Mouse (Mus musculus): ENCODE data around the gene Mcf2l. TPM values are rescaled to one million over a fixed set of nuclear protein-coding genes. Genes with fewer than 3 reads are reported as not detected.

Mcf2l gene
- polyA plus RNA-seq, 1 experiment, result 57.7 TPM

- H3K4me1 ChIP-seq, result peaks cover 69% of the 10 kb centered on the region
- TF ChIP-seq FLI1 (IDR thresholded peaks at IDR 0.05; ENCODE audit: low read length), result no peak
- no peak overlapping the region for H3K4me3 ChIP-seq (replicated peaks)
- H3K9me3 ChIP-seq, result no peaks in the 10 kb centered on the region
- H3K36me3 ChIP-seq (replicated peaks; ENCODE audit: low read length), result peaks cover 78% of the 10 kb centered on the region
- H3K27me3 ChIP-seq (replicated peaks), result peaks cover 40% of the 10 kb centered on the region
These were observed 105.1 kb downstream of the Mcf2l start for GRCm38 (mm10) chr8:12978726-12979125.

DNA sequence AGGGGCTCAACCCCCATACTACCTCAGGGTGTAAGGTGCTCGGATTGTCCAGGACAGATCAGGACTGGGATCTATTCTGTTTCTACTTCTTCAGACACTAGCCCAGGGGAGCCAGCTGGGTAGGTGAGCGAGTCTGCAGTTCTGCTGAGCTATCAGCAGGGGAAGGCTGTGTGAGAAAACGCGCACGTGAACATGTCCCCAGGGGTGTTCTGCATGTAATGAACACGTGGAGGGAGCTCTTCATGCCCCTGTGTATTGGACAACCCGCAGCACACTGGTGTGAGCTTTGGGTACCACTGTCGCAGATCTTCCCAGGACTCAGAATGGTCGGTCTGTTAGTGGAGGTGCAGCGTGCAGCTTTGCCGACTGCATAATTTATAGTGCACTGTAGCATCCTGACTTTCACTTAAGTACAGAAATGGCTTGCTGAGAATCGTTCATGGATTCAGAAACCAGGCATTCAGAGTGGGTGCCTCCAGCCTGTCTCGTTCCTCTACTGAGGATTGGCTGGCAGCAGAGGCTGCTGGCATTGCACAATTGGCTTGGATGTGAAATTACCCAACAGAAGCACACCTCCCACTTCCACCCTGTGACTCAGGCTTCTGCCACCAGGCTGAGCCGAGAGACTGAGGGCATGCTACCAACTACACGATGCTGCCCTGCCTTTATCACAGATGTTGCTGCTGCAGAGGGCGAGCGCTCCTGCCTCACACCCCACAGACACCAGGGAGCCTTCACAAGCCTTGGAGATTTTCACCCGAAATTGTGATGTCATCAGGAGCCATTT is 110.3 kb downstream of the Mcf2l start:
- TF ChIP-seq GATA1 (IDR thresholded peaks at IDR 0.05; ENCODE audit: borderline replicate concordance, low read length) (no peak), FLI1 (IDR thresholded peaks at IDR 0.05; ENCODE audit: low read length) (no peak)
- peaks cover 34% of the 10 kb centered on the region for H3K4me1 ChIP-seq
- peaks cover 30% of the 10 kb centered on the region for H3K27me3 ChIP-seq (replicated peaks)
- no peaks in the 10 kb centered on the region for H3K9me3 ChIP-seq
- H3K36me3 ChIP-seq (replicated peaks; ENCODE audit: low read length), result peaks cover 77% of the 10 kb centered on the region
- peak overlapping the region; percentile 73 for H3K4me3 ChIP-seq (replicated peaks)

GRCm38 (mm10) chr8:12984601-12985243 is 111.1 kb downstream of the Mcf2l start:
- TF ChIP-seq FLI1 (IDR thresholded peaks at IDR 0.05; ENCODE audit: low read length) (no peak), GATA1 (IDR thresholded peaks at IDR 0.05; ENCODE audit: borderline replicate concordance, low read length) (no peak)
- Histone ChIP-seq H3K4me1 (peaks cover 29% of the 10 kb centered on the region), H3K9me3 (no peaks in the 10 kb centered on the region), H3K4me3 (replicated peaks) (peak overlapping the region; percentile 71), H3K36me3 (replicated peaks; ENCODE audit: low read length) (peaks cover 77% of the 10 kb centered on the region), H3K27me3 (replicated peaks) (peaks cover 26% of the 10 kb centered on the region)

- Histone ChIP-seq H3K4me3 (replicated peaks) (peak overlapping the region; percentile 9), H3K36me3 (replicated peaks; ENCODE audit: low read length) (peaks cover 75% of the 10 kb centered on the region), H3K27me3 (replicated peaks) (peaks cover 25% of the 10 kb centered on the region), H3K9me3 (no peaks in the 10 kb centered on the region), H3K4me1 (peaks cover 27% of the 10 kb centered on the region)
- no peak for TF ChIP-seq GATA1 (IDR thresholded peaks at IDR 0.05; ENCODE audit: borderline replicate concordance, low read length)
- TF ChIP-seq FLI1 (IDR thresholded peaks at IDR 0.05; ENCODE audit: low read length), result no peak
These were observed 111.7 kb downstream of the Mcf2l start for GRCm38 (mm10) chr8:12985259-12985658.

- Histone ChIP-seq H3K4me3 (replicated peaks) (no peak overlapping the region), H3K27me3 (replicated peaks) (peaks cover 24% of the 10 kb centered on the region), H3K9me3 (no peaks in the 10 kb centered on the region), H3K36me3 (replicated peaks; ENCODE audit: low read length) (peaks cover 85% of the 10 kb centered on the region), H3K4me1 (peaks cover 26% of the 10 kb centered on the region)
- TF ChIP-seq FLI1 (IDR thresholded peaks at IDR 0.05; ENCODE audit: low read length), result no peak
- TF ChIP-seq GATA1 (IDR thresholded peaks at IDR 0.05; ENCODE audit: borderline replicate concordance, low read length), result no peak
These were observed 114.0 kb downstream of the Mcf2l start for GRCm38 (mm10) chr8:12987571-12987970.

GRCm38 (mm10) chr8:12988722-12989430 is 115.3 kb downstream of the Mcf2l start:
- H3K36me3 ChIP-seq (replicated peaks; ENCODE audit: low read length), result peaks cover 94% of the 10 kb centered on the region
- no peaks in the 10 kb centered on the region for H3K9me3 ChIP-seq
- H3K4me1 ChIP-seq, result peaks cover 19% of the 10 kb centered on the region
- H3K27me3 ChIP-seq (replicated peaks), result peaks cover 30% of the 10 kb centered on the region
- no peak overlapping the region for H3K4me3 ChIP-seq (replicated peaks)
- TF ChIP-seq FLI1 (IDR thresholded peaks at IDR 0.05; ENCODE audit: low read length), result no peak
- TF ChIP-seq GATA1 (IDR thresholded peaks at IDR 0.05; ENCODE audit: borderline replicate concordance, low read length), result no peak

- peaks cover 5% of the 10 kb centered on the region; the same call in 1 of the 2 replicates for H3K4me1 ChIP-seq
- no peak overlapping the region for H3K4me3 ChIP-seq (replicated peaks)
- no peaks in the 10 kb centered on the region for H3K9me3 ChIP-seq
- H3K36me3 ChIP-seq (replicated peaks; ENCODE audit: low read length), result peaks cover 93% of the 10 kb centered on the region
- TF ChIP-seq FLI1 (IDR thresholded peaks at IDR 0.05; ENCODE audit: low read length), result no peak
- no peak for TF ChIP-seq GATA1 (IDR thresholded peaks at IDR 0.05; ENCODE audit: borderline replicate concordance, low read length)
- peaks cover 25% of the 10 kb centered on the region for H3K27me3 ChIP-seq (replicated peaks)
These were observed 117.8 kb downstream of the Mcf2l start for GRCm38 (mm10) chr8:12991411-12991810.

GRCm38 (mm10) chr8:12994468-12994867 is 120.9 kb downstream of the Mcf2l start:
- Histone ChIP-seq H3K4me3 (replicated peaks) (no peak overlapping the region), H3K36me3 (replicated peaks; ENCODE audit: low read length) (peaks cover 96% of the 10 kb centered on the region), H3K9me3 (no peaks in the 10 kb centered on the region), H3K4me1 (peaks cover 5% of the 10 kb centered on the region; the same call in 1 of the 2 replicates), H3K27me3 (replicated peaks) (peaks cover 31% of the 10 kb centered on the region)
- TF ChIP-seq FLI1 (IDR thresholded peaks at IDR 0.05; ENCODE audit: low read length) (no peak), GATA1 (IDR thresholded peaks at IDR 0.05; ENCODE audit: borderline replicate concordance, low read length) (no peak)

DNA sequence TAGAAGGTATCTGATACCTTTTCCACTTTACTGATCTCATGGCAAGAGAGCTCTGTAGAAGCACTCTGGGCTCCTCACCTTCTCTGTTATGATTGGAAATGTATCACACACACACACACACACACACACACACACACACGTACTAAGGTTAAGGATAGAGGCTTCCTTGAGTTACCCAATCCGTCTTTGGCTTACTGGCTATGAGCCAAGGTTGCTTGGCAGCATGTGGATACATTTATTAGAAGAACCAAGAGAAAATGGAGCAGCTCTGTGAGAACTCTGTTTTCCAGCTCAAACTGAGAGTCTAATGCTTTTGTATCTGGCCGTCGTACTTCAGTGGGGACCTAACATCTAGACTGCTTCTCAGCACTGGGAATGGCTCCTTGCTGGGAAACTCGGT is 121.9 kb downstream of the Mcf2l start:
- Histone ChIP-seq H3K36me3 (replicated peaks; ENCODE audit: low read length) (peaks cover 98% of the 10 kb centered on the region), H3K9me3 (no peaks in the 10 kb centered on the region), H3K27me3 (replicated peaks) (peaks cover 32% of the 10 kb centered on the region), H3K4me3 (replicated peaks) (no peak overlapping the region), H3K4me1 (peaks cover 5% of the 10 kb centered on the region; the same call in 1 of the 2 replicates)
- TF ChIP-seq GATA1 (IDR thresholded peaks at IDR 0.05; ENCODE audit: borderline replicate concordance, low read length) (no peak), FLI1 (IDR thresholded peaks at IDR 0.05; ENCODE audit: low read length) (no peak)

All from megakaryocyte, embryonic 14.5 days (primary cell).